Mouse (Mus musculus) C2C12 (cell line): ENCODE measurements around the gene Zpr1. TPM values are rescaled to one million over a fixed set of nuclear protein-coding genes. Genes with fewer than 3 reads are reported as not detected.

Source experiments
- H3K27me3 ChIP-seq: one replicate; pipeline ENCODE4 v1.6.1; 2011; ENCODE audit not compliant: control insufficient read depth, insufficient read depth, insufficient read length
- H3K36me3 ChIP-seq: one replicate; pipeline ENCODE4 v1.6.1; 2011; ENCODE audit not compliant: control insufficient read depth, insufficient read depth
- H3K4me3 ChIP-seq: one replicate; pipeline ENCODE4 v1.5.1; 2011; ENCODE audit warnings: mild to moderate bottlenecking, control low read depth; ENCODE audit not compliant: poor library complexity, insufficient read depth, severe bottlenecking
- H3K79me2 ChIP-seq: one replicate; pipeline ENCODE4 v1.6.1; 2011; ENCODE audit not compliant: control insufficient read depth, insufficient read depth
- H3K79me3 ChIP-seq: one replicate; pipeline ENCODE4 v1.6.1; 2011; ENCODE audit warnings: low read depth, control low read depth
- H3ac ChIP-seq: one replicate; pipeline ENCODE3; 2011; ENCODE audit warnings: low read depth; ENCODE audit not compliant: control insufficient read depth, insufficient read length
- CEBPB ChIP-seq: IDR thresholded peaks from one replicate; pipeline ENCODE4 v1.6.1; 2011; ENCODE audit warnings: low read depth, mild to moderate bottlenecking, control low read depth, moderate library complexity
- CTCF ChIP-seq: IDR thresholded peaks from one replicate; pipeline ENCODE4 v1.5.1; 2011; ENCODE audit not compliant: control insufficient read depth, insufficient read depth, insufficient read length
- FOSL1 ChIP-seq: IDR thresholded peaks from one replicate; pipeline ENCODE4 v1.8.0; 2011; ENCODE audit warnings: mild to moderate bottlenecking, low read length; ENCODE audit not compliant: poor library complexity, insufficient read depth, severe bottlenecking
- MAX ChIP-seq: IDR thresholded peaks from one replicate; pipeline ENCODE4 v1.6.1; 2011; ENCODE audit warnings: mild to moderate bottlenecking, control low read depth
- MYOD1 ChIP-seq: IDR thresholded peaks from one replicate; pipeline ENCODE4 v1.6.1; 2011; ENCODE audit warnings: low read depth; ENCODE audit not compliant: control insufficient read depth, insufficient read length
- MYOG ChIP-seq: IDR thresholded peaks from one replicate; pipeline ENCODE4 v1.6.1; 2011; ENCODE audit not compliant: control insufficient read depth, insufficient read length; ENCODE audit errors: extremely low read depth
- USF1 ChIP-seq: IDR thresholded peaks from one replicate; pipeline ENCODE4 v1.6.1; 2011; ENCODE audit warnings: low read depth, mild to moderate bottlenecking, control low read depth, moderate library complexity
- long read RNA-seq, 2 experiments: library from polyadenylated mRNA; unstranded; transcript quantifications; one replicate each; pipeline ENCODE4 v2.0.0; 2019 to 2020
- polyA plus RNA-seq: library from polyadenylated mRNA; unstranded; fragments of >200 nt; fragmentation: generic; extraction: Trizol; gene quantifications from one replicate; pipeline ENCODE4 v1.2.1, GENCODE M21; 2012; ENCODE audit warnings: missing spikeins

Gene Zpr1
- polyA plus RNA-seq: 40.1 TPM
- long read RNA-seq, experiment 1, transcript Zpr1-206 (14 exons, 2,984 nt): major isoform, 72 of 85 reads
- long read RNA-seq, experiment 1, partial matches to known transcripts: 10 of 85 reads
- long read RNA-seq, experiment 1, other reads (novel, unspliced or antisense): 3 of 85 reads
- long read RNA-seq, experiment 2, transcript Zpr1-206 (14 exons, 2,984 nt): major isoform, 711 of 792 reads
- long read RNA-seq, experiment 2, partial matches to known transcripts: 6 of 792 reads
- long read RNA-seq, experiment 2, other reads (novel, unspliced or antisense): 75 of 792 reads

- peaks cover 42% of the 10 kb centered on the region for H3K79me2 ChIP-seq
- peaks cover 33% of the 10 kb centered on the region for H3K36me3 ChIP-seq
- no peak for TF ChIP-seq CTCF
- no peak for TF ChIP-seq MYOG
- peak; percentile 60 for TF ChIP-seq MAX
- H3K27me3 ChIP-seq: peaks cover 29% of the 10 kb centered on the region
- peak within 1 kb of the TSS; percentile 85 for H3ac ChIP-seq
- peaks cover 16% of the 10 kb centered on the region for H3K79me3 ChIP-seq
- H3K4me3 ChIP-seq: peak within 1 kb of the TSS; percentile 85
These were observed at the start of gene Zpr1 for GRCm38 (mm10) chr9:46272677-46273454. TSS of gene Zpr1 (plus strand) at chr9:46273064.

- H3ac ChIP-seq: no peak overlapping the region
- no peak overlapping the region for H3K4me3 ChIP-seq
- H3K79me3 ChIP-seq: no peaks in the 10 kb centered on the region
- no peak for TF ChIP-seq CEBPB
- TF ChIP-seq CTCF: no peak
- no peak for TF ChIP-seq USF1
- no peak for TF ChIP-seq MYOD1
- TF ChIP-seq MAX: no peak
- no peak for TF ChIP-seq FOSL1
- no peak for TF ChIP-seq MYOG
- H3K79me2 ChIP-seq: no peaks in the 10 kb centered on the region
- no peaks in the 10 kb centered on the region for H3K27me3 ChIP-seq
- H3K36me3 ChIP-seq: peaks cover 5% of the 10 kb centered on the region
These were observed 49.8 kb upstream of the Zpr1 start for GRCm38 (mm10) chr9:46223090-46223489.

- no peaks in the 10 kb centered on the region for H3K27me3 ChIP-seq
- TF ChIP-seq MYOD1 (no peak), CTCF (no peak), MYOG (no peak), MAX (no peak), USF1 (no peak), CEBPB (no peak), FOSL1 (no peak)
- H3K4me3 ChIP-seq: no peak overlapping the region
- no peaks in the 10 kb centered on the region for H3K79me2 ChIP-seq
- no peak overlapping the region for H3ac ChIP-seq
- no peaks in the 10 kb centered on the region for H3K79me3 ChIP-seq
- H3K36me3 ChIP-seq: peaks cover 5% of the 10 kb centered on the region
These were observed 48.8 kb upstream of the Zpr1 start for GRCm38 (mm10) chr9:46224101-46224500.

DNA sequence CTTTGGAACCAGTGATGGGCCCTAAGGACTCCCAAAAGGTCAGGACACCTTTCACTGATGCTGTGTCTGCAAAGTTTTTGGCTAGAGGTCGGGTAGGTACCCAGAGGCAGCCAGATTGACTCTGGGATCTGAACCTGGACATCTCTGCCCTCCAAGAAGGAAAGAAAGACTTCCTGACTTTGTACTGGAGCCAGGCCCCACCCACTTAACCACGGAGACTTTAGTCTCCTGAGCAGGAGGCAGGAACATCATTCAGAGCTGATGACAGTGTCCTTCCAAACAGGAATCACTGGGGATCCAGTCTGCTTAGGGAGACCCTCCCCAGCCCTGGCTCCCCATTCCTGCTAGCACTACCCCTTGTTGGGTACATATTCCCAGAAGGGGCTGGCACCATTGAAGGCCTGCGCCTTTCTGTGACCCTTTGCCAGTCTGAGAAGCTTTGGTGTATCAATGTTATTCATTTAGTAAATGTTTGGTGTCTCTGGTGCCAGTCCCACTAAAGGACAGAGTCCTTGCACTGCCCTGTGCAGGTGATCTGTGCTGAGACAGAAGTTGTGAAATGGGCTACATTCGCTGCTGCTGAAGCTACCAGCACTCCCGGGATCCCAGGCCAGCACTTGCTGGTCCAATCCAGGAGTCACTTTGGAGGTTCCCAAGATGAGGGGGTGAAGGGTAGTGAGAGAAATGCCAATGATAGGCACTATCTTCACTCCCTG is 47.8 kb upstream of the Zpr1 start:
- Histone ChIP-seq H3K79me3 (no peaks in the 10 kb centered on the region), H3K27me3 (no peaks in the 10 kb centered on the region), H3K4me3 (no peak overlapping the region), H3K36me3 (no peaks in the 10 kb centered on the region), H3K79me2 (no peaks in the 10 kb centered on the region), H3ac (no peak overlapping the region)
- TF ChIP-seq MYOG (no peak), CEBPB (no peak), MYOD1 (no peak), CTCF (no peak), MAX (no peak), USF1 (no peak), FOSL1 (no peak)

DNA sequence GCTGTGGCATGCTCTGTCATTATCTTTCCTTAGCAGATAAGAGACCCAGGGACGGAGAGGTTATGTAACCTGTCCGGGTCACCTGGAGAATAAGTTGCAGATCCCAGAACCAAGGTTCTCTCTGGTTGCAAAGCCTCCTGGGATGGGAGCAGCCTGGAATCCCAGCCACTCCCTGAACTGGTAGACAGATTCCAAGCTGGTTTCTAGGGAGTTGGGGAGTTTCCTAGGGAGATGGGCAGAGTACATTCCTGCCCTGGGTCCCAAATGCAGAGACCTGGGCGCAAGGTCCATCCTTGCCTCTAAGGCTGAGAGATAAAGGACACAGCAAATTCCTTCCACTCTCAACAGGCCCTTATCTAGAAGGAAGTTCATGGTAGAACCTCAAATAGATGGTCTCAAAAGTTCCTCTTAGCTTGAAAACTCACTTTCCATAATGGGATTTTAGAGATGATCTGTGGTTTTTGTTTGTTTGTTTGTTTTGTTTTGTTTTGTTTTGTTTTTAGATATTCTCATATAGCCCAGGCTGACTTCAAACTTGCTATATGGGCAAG is 45.7 kb upstream of the Zpr1 start:
- no peak for TF ChIP-seq MYOD1
- no peak for TF ChIP-seq CTCF
- TF ChIP-seq FOSL1: no peak
- TF ChIP-seq MAX: no peak
- TF ChIP-seq MYOG: no peak
- TF ChIP-seq CEBPB: no peak
- TF ChIP-seq USF1: no peak
- no peak overlapping the region for H3K4me3 ChIP-seq
- no peaks in the 10 kb centered on the region for H3K36me3 ChIP-seq
- H3K79me2 ChIP-seq: no peaks in the 10 kb centered on the region
- no peaks in the 10 kb centered on the region for H3K79me3 ChIP-seq
- peaks cover 5% of the 10 kb centered on the region for H3K27me3 ChIP-seq
- H3ac ChIP-seq: no peak overlapping the region
